Mouse (Mus musculus): Measurements from ENCODE around the gene Pabpc4. TPM values are rescaled to one million over a fixed set of nuclear protein-coding genes. Genes with fewer than 3 reads are reported as not detected.
A peak's percentile ranks its signal among the peaks of the same experiment; 100 is the strongest.

Gene Pabpc4
- 28.1 and 29.5 TPM in 2 replicates for polyA plus RNA-seq (2015; fragmentation: Nextera tagmentation; extraction: Ambion mirVana)

DNA sequence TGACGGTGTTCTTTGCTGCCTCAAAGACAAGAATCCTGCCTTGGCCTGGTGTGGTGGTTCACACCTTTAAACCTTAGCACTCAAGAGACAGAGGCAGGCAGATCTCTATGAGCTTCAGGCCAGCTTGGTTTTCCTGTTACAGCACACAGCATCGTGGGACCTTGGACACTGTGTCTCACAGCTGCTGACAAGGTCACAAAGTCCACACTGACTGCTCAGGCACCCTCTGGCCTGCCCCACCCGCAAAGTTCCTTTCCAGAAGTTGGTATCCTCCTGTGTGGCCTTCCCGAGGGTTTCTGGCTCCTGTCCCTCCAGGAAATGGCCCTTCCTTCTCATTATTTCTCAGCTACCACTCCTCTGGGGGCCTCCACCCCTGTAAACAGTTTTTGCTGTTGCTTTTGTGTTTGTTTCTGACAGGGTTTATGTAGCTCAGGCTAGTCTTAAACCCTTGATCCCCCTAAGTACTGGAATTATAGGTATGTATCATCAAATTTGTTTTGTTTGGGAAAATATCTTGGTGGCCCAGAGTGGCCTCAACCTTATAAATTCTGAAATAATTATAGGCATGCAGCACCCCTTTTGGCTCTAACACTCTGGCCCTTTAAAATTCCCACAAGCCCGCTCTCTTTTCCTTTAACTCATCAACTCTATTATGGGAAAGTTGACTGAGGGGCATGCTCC is at the start of gene Pabpc4:
Gene Pabpc4 (plus strand): TSS at position 631 of the 681 bp plus-strand sequence.
- no peak for ATAC-seq
- Histone ChIP-seq H3K27ac (ENCODE audit: low read length) (no peak within 1 kb of the TSS), H3K9me3 (replicated peaks; ENCODE audit: control insufficient read depth, low read length, poor library complexity, severe bottlenecking) (no peaks in the 10 kb centered on the region), H3K9ac (ENCODE audit: low read depth, low read length) (no peak within 1 kb of the TSS), H3K36me3 (ENCODE audit: control insufficient read depth, insufficient read depth, low read length) (no peaks in the 10 kb centered on the region), H3K27me3 (ENCODE audit: control insufficient read depth, insufficient read depth, low read depth, low read length) (no peaks in the 10 kb centered on the region), H3K4me3 (ENCODE audit: low read depth, low read length) (no peak within 1 kb of the TSS), H3K4me1 (ENCODE audit: control insufficient read depth, insufficient read depth, low read length) (no peaks in the 10 kb centered on the region), H3K4me2 (ENCODE audit: low read length) (no peak within 1 kb of the TSS)
- WGBS, result 84% methylated on average over 5 of the region's 5 CpGs

GRCm38 (mm10) chr4:123213975-123214374 is 48.2 kb upstream of the Pabpc4 start:
- Histone ChIP-seq H3K9ac (ENCODE audit: low read depth, low read length) (no peak overlapping the region), H3K27ac (ENCODE audit: low read length) (no peak overlapping the region), H3K27me3 (ENCODE audit: control insufficient read depth, insufficient read depth, low read depth, low read length) (no peaks in the 10 kb centered on the region; the same call in 1 of the 2 replicates), H3K9me3 (replicated peaks; ENCODE audit: control insufficient read depth, low read length, poor library complexity, severe bottlenecking) (no peaks in the 10 kb centered on the region), H3K4me1 (ENCODE audit: control insufficient read depth, insufficient read depth, low read length) (peaks cover 16% of the 10 kb centered on the region), H3K4me2 (ENCODE audit: low read length) (no peak overlapping the region), H3K36me3 (ENCODE audit: control insufficient read depth, insufficient read depth, low read length) (no peaks in the 10 kb centered on the region), H3K4me3 (ENCODE audit: low read depth, low read length) (no peak overlapping the region)
- 98% methylated on average over 9 of the region's 9 CpGs for WGBS
- no peak for ATAC-seq

GRCm38 (mm10) chr4:123215367-123215766 is 46.8 kb upstream of the Pabpc4 start:
- no peaks in the 10 kb centered on the region for H3K36me3 ChIP-seq (ENCODE audit: control insufficient read depth, insufficient read depth, low read length)
- peak overlapping the region; percentile 68 for H3K27ac ChIP-seq (ENCODE audit: low read length)
- H3K27me3 ChIP-seq (ENCODE audit: control insufficient read depth, insufficient read depth, low read depth, low read length), result no peaks in the 10 kb centered on the region; the same call in 1 of the 2 replicates
- peaks cover 16% of the 10 kb centered on the region for H3K4me1 ChIP-seq (ENCODE audit: control insufficient read depth, insufficient read depth, low read length)
- peak; percentile 65 for ATAC-seq
- WGBS, result 25% methylated on average over 1 of the region's 1 CpGs
- no peak overlapping the region for H3K4me3 ChIP-seq (ENCODE audit: low read depth, low read length)
- 0 out of 2 replicates have a peak overlapping the region, but pooled peaks have one; percentile 3 for H3K4me2 ChIP-seq (ENCODE audit: low read length)
- no peaks in the 10 kb centered on the region for H3K9me3 ChIP-seq (replicated peaks; ENCODE audit: control insufficient read depth, low read length, poor library complexity, severe bottlenecking)
- no peak overlapping the region for H3K9ac ChIP-seq (ENCODE audit: low read depth, low read length)

DNA sequence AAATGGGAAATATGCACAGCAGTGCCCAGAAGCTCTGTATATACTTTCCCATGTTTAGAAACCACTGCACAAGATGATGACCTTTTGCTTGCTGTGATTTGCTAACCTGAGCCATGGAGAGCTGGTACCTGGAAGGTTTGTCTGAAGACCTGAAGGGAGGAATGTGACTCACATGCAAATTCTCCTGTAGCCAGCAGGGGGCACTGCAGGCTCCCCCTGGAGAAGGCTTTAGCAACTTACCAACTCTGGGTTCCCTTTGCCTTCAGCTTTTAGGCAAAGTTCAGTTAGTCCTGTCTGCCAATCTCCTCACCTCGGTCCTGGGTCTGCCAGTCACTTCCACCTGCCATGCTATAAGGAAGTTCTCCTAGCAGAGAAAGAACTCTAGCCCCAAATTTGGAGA is 45.4 kb upstream of the Pabpc4 start:
- no peak overlapping the region for H3K27ac ChIP-seq (ENCODE audit: low read length)
- H3K36me3 ChIP-seq (ENCODE audit: control insufficient read depth, insufficient read depth, low read length), result no peaks in the 10 kb centered on the region
- peaks cover 16% of the 10 kb centered on the region for H3K4me1 ChIP-seq (ENCODE audit: control insufficient read depth, insufficient read depth, low read length)
- H3K9me3 ChIP-seq (replicated peaks; ENCODE audit: control insufficient read depth, low read length, poor library complexity, severe bottlenecking), result no peaks in the 10 kb centered on the region
- ATAC-seq, result no peak
- H3K9ac ChIP-seq (ENCODE audit: low read depth, low read length), result no peak overlapping the region
- H3K4me2 ChIP-seq (ENCODE audit: low read length), result no peak overlapping the region
- WGBS, result 22% methylated on average over 1 of the region's 1 CpGs
- no peak overlapping the region for H3K4me3 ChIP-seq (ENCODE audit: low read depth, low read length)
- H3K27me3 ChIP-seq (ENCODE audit: control insufficient read depth, insufficient read depth, low read depth, low read length), result no peaks in the 10 kb centered on the region; the same call in 1 of the 2 replicates

DNA sequence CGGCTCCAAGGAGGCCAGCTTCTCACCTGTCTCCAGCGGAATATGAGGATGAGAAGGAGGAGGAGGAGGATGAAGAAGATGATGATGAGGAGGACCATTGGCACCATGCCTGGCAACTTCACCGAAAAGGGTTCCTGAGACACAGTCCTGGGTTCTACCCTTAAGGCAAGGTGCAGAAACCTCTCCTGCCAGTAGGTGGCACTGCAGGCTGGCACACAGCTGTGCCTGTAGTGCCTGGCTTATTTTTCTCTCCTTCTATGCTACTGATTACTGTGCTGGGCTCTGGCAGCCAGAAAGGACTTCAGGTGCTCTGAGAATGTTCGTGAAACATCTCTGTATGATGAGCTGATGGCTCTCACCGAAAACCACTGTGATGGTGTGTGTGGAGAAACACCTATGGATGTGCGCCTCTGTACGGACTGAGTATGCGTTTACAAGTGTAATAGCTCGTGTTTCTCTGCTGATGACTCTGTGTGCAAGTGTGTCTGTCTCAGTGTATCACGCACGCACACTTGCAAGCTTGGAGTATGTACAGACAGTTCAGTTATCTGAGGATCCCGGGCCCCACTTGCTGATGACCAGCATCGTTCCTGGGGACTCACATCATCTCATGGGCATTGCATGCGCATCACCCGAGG is 42.3 kb upstream of the Pabpc4 start:
- Histone ChIP-seq H3K9ac (ENCODE audit: low read depth, low read length) (no peak overlapping the region), H3K9me3 (replicated peaks; ENCODE audit: control insufficient read depth, low read length, poor library complexity, severe bottlenecking) (no peaks in the 10 kb centered on the region), H3K27me3 (ENCODE audit: control insufficient read depth, insufficient read depth, low read depth, low read length) (no peaks in the 10 kb centered on the region; the same call in 1 of the 2 replicates), H3K27ac (ENCODE audit: low read length) (no peak overlapping the region), H3K4me3 (ENCODE audit: low read depth, low read length) (no peak overlapping the region), H3K36me3 (ENCODE audit: control insufficient read depth, insufficient read depth, low read length) (no peaks in the 10 kb centered on the region), H3K4me2 (ENCODE audit: low read length) (no peak overlapping the region), H3K4me1 (ENCODE audit: control insufficient read depth, insufficient read depth, low read length) (peaks cover 9% of the 10 kb centered on the region)
- 75% methylated on average over 15 of the region's 15 CpGs for WGBS
- ATAC-seq, result peak; percentile 62

GRCm38 (mm10) chr4:123220637-123221036 is 41.5 kb upstream of the Pabpc4 start:
- no peak overlapping the region for H3K9ac ChIP-seq (ENCODE audit: low read depth, low read length)
- WGBS, result 87% methylated on average over 4 of the region's 4 CpGs

DNA sequence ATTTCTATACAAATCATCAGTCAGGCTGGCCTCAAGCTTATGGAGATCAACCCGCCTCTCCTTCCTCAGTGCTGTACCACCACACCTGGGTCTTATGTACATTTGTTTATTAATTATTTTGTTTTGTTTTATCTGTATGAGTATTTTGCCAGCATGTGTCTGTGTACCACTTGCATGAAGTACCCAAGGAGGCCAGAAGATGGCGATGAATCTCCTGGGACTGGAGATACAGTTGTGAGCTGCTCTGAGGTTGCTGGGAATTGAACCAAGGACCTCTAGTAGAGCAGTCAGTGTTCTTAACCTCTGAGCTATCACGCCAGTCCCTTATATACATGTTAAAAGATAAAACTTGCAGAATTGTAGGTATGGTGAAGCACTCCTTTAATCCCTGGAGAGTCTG is 38.8 kb upstream of the Pabpc4 start:
- no peak overlapping the region for H3K27ac ChIP-seq (ENCODE audit: low read length)
- no peak for ATAC-seq

More at GRCm38 (mm10) chr4:123220637-123221036, 41.5 kb upstream of the Pabpc4 start:
- Histone ChIP-seq H3K4me2 (ENCODE audit: low read length) (no peak overlapping the region), H3K9me3 (replicated peaks; ENCODE audit: control insufficient read depth, low read length, poor library complexity, severe bottlenecking) (no peaks in the 10 kb centered on the region), H3K36me3 (ENCODE audit: control insufficient read depth, insufficient read depth, low read length) (no peaks in the 10 kb centered on the region), H3K27ac (ENCODE audit: low read length) (no peak overlapping the region), H3K4me3 (ENCODE audit: low read depth, low read length) (no peak overlapping the region), H3K4me1 (ENCODE audit: control insufficient read depth, insufficient read depth, low read length) (peaks cover under 1% of the 10 kb centered on the region), H3K27me3 (ENCODE audit: control insufficient read depth, insufficient read depth, low read depth, low read length) (no peaks in the 10 kb centered on the region; the same call in 1 of the 2 replicates)
- ATAC-seq, result no peak

GRCm38 (mm10) chr4:123225718-123226403 is 36.3 kb upstream of the Pabpc4 start:
- H3K4me3 ChIP-seq (ENCODE audit: low read depth, low read length), result no peak overlapping the region
- H3K4me1 ChIP-seq (ENCODE audit: control insufficient read depth, insufficient read depth, low read length), result no peaks in the 10 kb centered on the region
- WGBS, result 80% methylated on average over 10 of the region's 10 CpGs
- H3K4me2 ChIP-seq (ENCODE audit: low read length), result no peak overlapping the region
- ATAC-seq, result no peak
- H3K27ac ChIP-seq (ENCODE audit: low read length), result no peak overlapping the region
- no peaks in the 10 kb centered on the region for H3K27me3 ChIP-seq (ENCODE audit: control insufficient read depth, insufficient read depth, low read depth, low read length)
- H3K9me3 ChIP-seq (replicated peaks; ENCODE audit: control insufficient read depth, low read length, poor library complexity, severe bottlenecking), result no peaks in the 10 kb centered on the region
- H3K36me3 ChIP-seq (ENCODE audit: control insufficient read depth, insufficient read depth, low read length), result no peaks in the 10 kb centered on the region
- H3K9ac ChIP-seq (ENCODE audit: low read depth, low read length), result no peak overlapping the region

More for the DNA sequence above, 38.8 kb upstream of the Pabpc4 start:
- Histone ChIP-seq H3K27me3 (ENCODE audit: control insufficient read depth, insufficient read depth, low read depth, low read length) (no peaks in the 10 kb centered on the region; the same call in 1 of the 2 replicates), H3K9ac (ENCODE audit: low read depth, low read length) (no peak overlapping the region), H3K4me2 (ENCODE audit: low read length) (no peak overlapping the region), H3K9me3 (replicated peaks; ENCODE audit: control insufficient read depth, low read length, poor library complexity, severe bottlenecking) (no peaks in the 10 kb centered on the region), H3K4me1 (ENCODE audit: control insufficient read depth, insufficient read depth, low read length) (no peaks in the 10 kb centered on the region), H3K36me3 (ENCODE audit: control insufficient read depth, insufficient read depth, low read length) (no peaks in the 10 kb centered on the region), H3K4me3 (ENCODE audit: low read depth, low read length) (no peak overlapping the region)
- 35% methylated on average over 3 of the region's 3 CpGs for WGBS

All from midbrain, embryonic 16.5 days (tissue).